In the genomic region with DNA sequence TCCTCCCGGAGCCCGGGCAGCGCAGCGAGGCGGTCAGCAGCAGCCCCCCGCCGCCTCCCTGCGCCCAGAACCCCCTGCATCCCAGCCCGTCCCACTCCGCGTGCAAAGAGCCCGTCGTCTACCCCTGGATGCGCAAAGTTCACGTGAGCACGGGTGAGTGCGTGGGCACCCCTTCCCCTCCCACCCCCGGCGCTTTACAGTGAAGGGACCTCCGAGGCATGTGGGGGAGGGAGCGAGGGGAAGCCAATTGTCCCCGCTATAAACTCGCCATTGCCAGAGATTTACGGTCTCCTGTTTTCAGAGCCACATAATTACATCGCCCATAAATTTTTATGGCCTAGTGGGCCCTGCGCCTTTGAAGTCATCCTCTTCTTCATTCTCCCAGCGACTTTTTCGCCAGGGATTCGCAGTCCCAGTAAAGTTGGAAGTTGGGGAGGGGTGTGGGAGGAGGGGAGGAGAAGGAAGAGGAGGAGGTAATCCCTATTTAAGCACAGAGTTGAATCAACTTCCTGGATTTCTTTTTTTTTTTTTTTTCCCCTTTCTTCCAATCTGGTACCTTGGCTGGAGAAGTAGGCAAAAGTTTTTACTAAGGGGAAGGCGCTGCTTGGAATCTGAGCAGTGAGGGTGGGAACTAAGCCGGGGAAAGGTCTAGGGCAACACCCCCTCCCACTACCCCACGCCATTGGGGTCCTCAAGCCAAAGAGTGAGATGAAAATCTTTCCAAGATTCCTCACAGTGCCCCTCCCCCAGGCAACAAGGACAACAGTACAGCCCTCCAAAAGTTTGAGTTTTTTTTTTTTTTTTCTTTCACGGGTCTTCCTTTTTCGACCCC, we compare ENCODE assay signal across 8 mouse cellular contexts. TPM values are rescaled to one million over a fixed set of nuclear protein-coding genes. Genes with fewer than 3 reads are reported as not detected.
DNase-seq lines count a peak whose midpoint lies in the region; ATAC-seq and TF ChIP-seq lines count a peak whose summit lies in the region.

No protein-coding gene starts in this region.

- H3K9me3 ChIP-seq in ES-Bruce4 (replicated peaks; ENCODE audit: control insufficient read depth, insufficient read depth, low read length, poor library complexity, severe bottlenecking) = no peaks in the 10 kb centered on the region
- H3K9me3 ChIP-seq in heart, postnatal 0 days (replicated peaks; ENCODE audit: control insufficient read depth, low read length) = no peaks in the 10 kb centered on the region
- H3K9me3 ChIP-seq in limb, embryonic 11.5 days (ENCODE audit: control insufficient read depth, low read length) = no peaks in the 10 kb centered on the region
- H3K9me3 ChIP-seq in neural tube, embryonic 15.5 days (replicated peaks) = no peaks in the 10 kb centered on the region

- TF ChIP-seq EP300 in ES-Bruce4 (IDR thresholded peaks at IDR 0.05; ENCODE audit: insufficient read depth, low read depth, low read length) = no peak
- TF ChIP-seq EP300 in heart, postnatal 0 days (IDR thresholded peaks at IDR 0.05; ENCODE audit: low read depth) = no peak

- TF ChIP-seq CTCF in ES-Bruce4 (IDR thresholded peaks at IDR 0.05; ENCODE audit: low read depth, low read length) = no peak
- TF ChIP-seq CTCF in heart, postnatal 0 days (IDR thresholded peaks at IDR 0.05; ENCODE audit: low read depth) = no peak

- no peak overlapping the region for H3K27ac ChIP-seq in ES-Bruce4 (ENCODE audit: insufficient read depth, low read length)
- peak overlapping the region; percentile 79 for H3K27ac ChIP-seq in heart, postnatal 0 days (ENCODE audit: low read depth)
- peak overlapping the region; percentile 89 for H3K27ac ChIP-seq in limb, embryonic 11.5 days (replicated peaks; ENCODE audit: low read depth, low read length)
- peak overlapping the region; percentile 99 for H3K27ac ChIP-seq in neural tube, embryonic 15.5 days (replicated peaks)

- H3K4me2 ChIP-seq in heart, postnatal 0 days (ENCODE audit: low read depth, low read length) = peak overlapping the region; percentile 59
- peak overlapping the region; percentile 89 for H3K4me2 ChIP-seq in limb, embryonic 11.5 days (ENCODE audit: low read depth, severe bottlenecking)
- H3K4me2 ChIP-seq in neural tube, embryonic 15.5 days = peak overlapping the region; percentile 87

- no peaks in the 10 kb centered on the region for H3K36me3 ChIP-seq in ES-Bruce4 (ENCODE audit: control insufficient read depth, insufficient read depth, low read length, poor library complexity, severe bottlenecking)
- H3K36me3 ChIP-seq in heart, postnatal 0 days (replicated peaks; ENCODE audit: control insufficient read depth, insufficient read depth, low read length) = no peaks in the 10 kb centered on the region
- H3K36me3 ChIP-seq in limb, embryonic 11.5 days (ENCODE audit: control insufficient read depth, insufficient read depth, low read length) = no peaks in the 10 kb centered on the region
- H3K36me3 ChIP-seq in neural tube, embryonic 15.5 days = no peaks in the 10 kb centered on the region

- H3K4me1 ChIP-seq in ES-Bruce4 (ENCODE audit: control insufficient read depth, insufficient read depth, low read length) = no peaks in the 10 kb centered on the region
- no peaks in the 10 kb centered on the region for H3K4me1 ChIP-seq in heart, postnatal 0 days (ENCODE audit: control insufficient read depth, insufficient read depth)
- peaks cover 22% of the 10 kb centered on the region for H3K4me1 ChIP-seq in limb, embryonic 11.5 days (ENCODE audit: control insufficient read depth, insufficient read depth, low read length)
- peaks cover 84% of the 10 kb centered on the region for H3K4me1 ChIP-seq in neural tube, embryonic 15.5 days

- peaks cover 65% of the 10 kb centered on the region for H3K27me3 ChIP-seq in ES-Bruce4 (ENCODE audit: control insufficient read depth, insufficient read depth, low read length, poor library complexity, severe bottlenecking)
- H3K27me3 ChIP-seq in heart, postnatal 0 days (ENCODE audit: control insufficient read depth, insufficient read depth, low read length) = peaks cover 100% of the 10 kb centered on the region
- peaks cover 80% of the 10 kb centered on the region for H3K27me3 ChIP-seq in limb, embryonic 11.5 days (ENCODE audit: control insufficient read depth, insufficient read depth, low read length)
- no peaks in the 10 kb centered on the region for H3K27me3 ChIP-seq in neural tube, embryonic 15.5 days (replicated peaks)

- ATAC-seq in heart, postnatal 0 days (ENCODE audit: insufficient read depth, low read depth) = peak; percentile 33
- ATAC-seq in limb, embryonic 11.5 days (ENCODE audit: insufficient number of reproducible peaks, low FRiP score, low TSS enrichment, low read depth) = peak; percentile 28
- ATAC-seq in neural tube, embryonic 15.5 days (ENCODE audit: low FRiP score) = peak; percentile 79
- ATAC-seq in megakaryocyte-erythroid progenitor cell, adult 5-6 weeks (replicated peaks; ENCODE audit: low FRiP score, low TSS enrichment, poor library complexity, severe bottlenecking) = no peak

- intact Hi-C loops in left cerebral cortex, postnatal 4 days (cut with DNase I) = no loop called here

- peak overlapping the region; percentile 44 for H3K4me3 ChIP-seq in ES-Bruce4 (ENCODE audit: low read depth, low read length)
- peak overlapping the region; percentile 47 for H3K4me3 ChIP-seq in heart, postnatal 0 days (ENCODE audit: low read depth, low read length)
- peak overlapping the region; percentile 38 for H3K4me3 ChIP-seq in limb, embryonic 11.5 days (ENCODE audit: low read depth, low read length)
- peak overlapping the region; percentile 60 for H3K4me3 ChIP-seq in neural tube, embryonic 15.5 days (replicated peaks)

- peak; percentile 53 for DNase-seq in 3134 (ENCODE audit: extremely low read depth, insufficient read length, low spot score)
- no peak for DNase-seq in heart, postnatal 0 days (ENCODE audit: low spot score)
- DNase-seq in limb, embryonic 11.5 days (ENCODE audit: low spot score) = peak; percentile 82
- DNase-seq in left cerebral cortex, postnatal 4 days = no peak
- DNase-seq in ovary, postnatal 10 days (ENCODE audit: low spot score) = no peak

- TF ChIP-seq POLR2A in ES-Bruce4 (IDR thresholded peaks at IDR 0.05; ENCODE audit: insufficient read depth, low read length) = no peak

- H3K9ac ChIP-seq in ES-Bruce4 (ENCODE audit: low read depth, poor library complexity, severe bottlenecking) = peak overlapping the region; percentile 66
- peak overlapping the region; percentile 47 for H3K9ac ChIP-seq in heart, postnatal 0 days (replicated peaks; ENCODE audit: low read depth, low read length)
- H3K9ac ChIP-seq in limb, embryonic 11.5 days (ENCODE audit: low read length) = peak overlapping the region; percentile 50; the same call in 1 of the 2 replicates
- peak overlapping the region; percentile 78 for H3K9ac ChIP-seq in neural tube, embryonic 15.5 days (replicated peaks)

- WGBS in heart, postnatal 0 days = 1% methylated on average over 31 of the region's 34 CpGs
- 0% methylated on average over 32 of the region's 34 CpGs for WGBS in limb, embryonic 11.5 days
- under 1% methylated on average over 32 of the region's 34 CpGs for WGBS in neural tube, embryonic 15.5 days

RNA-seq across cellular contexts. Expression of a gene that starts 1.2 kb away (rescaled TPM):
- 0.35 and 0.70 TPM in 2 replicates for polyA plus RNA-seq in ES-Bruce4 (2011; ENCODE audit: insufficient read depth, insufficient read length, low read depth, missing spikeins)
- 0.39 and 2.3 TPM in 2 replicates for total RNA-seq in heart, postnatal 0 days (2014; rRNA removed; ENCODE audit: low replicate concordance)
- 0.19 and 0.25 TPM in 2 replicates for polyA plus RNA-seq in heart, postnatal 0 days (2015; fragmentation: Nextera tagmentation; extraction: Ambion mirVana)
- 0.33 and 0.45 TPM in 2 replicates for polyA plus RNA-seq in limb, embryonic 11.5 days (2014; fragmentation: Nextera tagmentation; extraction: Ambion mirVana)
- 3.7 and 5.0 TPM in 2 replicates for polyA plus RNA-seq in neural tube, embryonic 15.5 days (2015; fragmentation: Nextera tagmentation; extraction: Ambion mirVana)
- 0.12 and 0.66 TPM in 2 replicates for total RNA-seq in megakaryocyte-erythroid progenitor cell, adult 5-6 weeks (2014; fragmentation: Nextera tagmentation)
- total RNA-seq in megakaryocyte-erythroid progenitor cell, adult 5-6 weeks (2017) = 0.70 and 1.9 TPM in 2 replicates
- not detected for total RNA-seq in left cerebral cortex, postnatal 4 days (2021)

RNA-seq across cellular contexts. Expression of a gene that starts 3.8 kb away (rescaled TPM):
- 0.67 TPM in 1 of 2 replicates, not detected in the other for polyA plus RNA-seq in ES-Bruce4 (2011; ENCODE audit: insufficient read depth, insufficient read length, low read depth, missing spikeins)
- total RNA-seq in heart, postnatal 0 days (2014; rRNA removed; ENCODE audit: low replicate concordance) = 0.08 and 0.66 TPM in 2 replicates
- polyA plus RNA-seq in heart, postnatal 0 days (2015; fragmentation: Nextera tagmentation; extraction: Ambion mirVana) = 0.15 and 0.32 TPM in 2 replicates
- polyA plus RNA-seq in limb, embryonic 11.5 days (2014; fragmentation: Nextera tagmentation; extraction: Ambion mirVana) = 0.68 and 0.78 TPM in 2 replicates
- polyA plus RNA-seq in neural tube, embryonic 15.5 days (2015; fragmentation: Nextera tagmentation; extraction: Ambion mirVana) = 8.0 and 12.6 TPM in 2 replicates
- total RNA-seq in megakaryocyte-erythroid progenitor cell, adult 5-6 weeks (2014; fragmentation: Nextera tagmentation) = 0.28 and 0.79 TPM in 2 replicates
- not detected in 2 replicates for total RNA-seq in megakaryocyte-erythroid progenitor cell, adult 5-6 weeks (2017)
- not detected for total RNA-seq in left cerebral cortex, postnatal 4 days (2021)

RNA-seq across cellular contexts. Expression of a gene that starts 16.2 kb away (rescaled TPM):
- polyA plus RNA-seq in ES-Bruce4 (2011; ENCODE audit: insufficient read depth, insufficient read length, low read depth, missing spikeins) = not detected in 2 replicates
- 0.19 TPM in 1 of 2 replicates, not detected in the other for total RNA-seq in heart, postnatal 0 days (2014; rRNA removed; ENCODE audit: low replicate concordance)
- polyA plus RNA-seq in heart, postnatal 0 days (2015; fragmentation: Nextera tagmentation; extraction: Ambion mirVana) = 0.08 and 0.25 TPM in 2 replicates
- polyA plus RNA-seq in limb, embryonic 11.5 days (2014; fragmentation: Nextera tagmentation; extraction: Ambion mirVana) = 2.1 and 2.6 TPM in 2 replicates
- polyA plus RNA-seq in neural tube, embryonic 15.5 days (2015; fragmentation: Nextera tagmentation; extraction: Ambion mirVana) = 39.5 and 106 TPM in 2 replicates
- total RNA-seq in megakaryocyte-erythroid progenitor cell, adult 5-6 weeks (2014; fragmentation: Nextera tagmentation) = not detected in 2 replicates
- not detected in 2 replicates for total RNA-seq in megakaryocyte-erythroid progenitor cell, adult 5-6 weeks (2017)
- not detected for total RNA-seq in left cerebral cortex, postnatal 4 days (2021)

RNA-seq across cellular contexts. Expression of a gene that starts 27.0 kb away (rescaled TPM):
- not detected in 2 replicates for polyA plus RNA-seq in ES-Bruce4 (2011; ENCODE audit: insufficient read depth, insufficient read length, low read depth, missing spikeins)
- not detected in 2 replicates for total RNA-seq in heart, postnatal 0 days (2014; rRNA removed; ENCODE audit: low replicate concordance)
- polyA plus RNA-seq in heart, postnatal 0 days (2015; fragmentation: Nextera tagmentation; extraction: Ambion mirVana) = not detected in 2 replicates
- 1.9 and 2.8 TPM in 2 replicates for polyA plus RNA-seq in limb, embryonic 11.5 days (2014; fragmentation: Nextera tagmentation; extraction: Ambion mirVana)
- polyA plus RNA-seq in neural tube, embryonic 15.5 days (2015; fragmentation: Nextera tagmentation; extraction: Ambion mirVana) = 109 and 135 TPM in 2 replicates
- not detected in 2 replicates for total RNA-seq in megakaryocyte-erythroid progenitor cell, adult 5-6 weeks (2014; fragmentation: Nextera tagmentation)
- 0.72 TPM in 1 of 2 replicates, not detected in the other for total RNA-seq in megakaryocyte-erythroid progenitor cell, adult 5-6 weeks (2017)
- total RNA-seq in left cerebral cortex, postnatal 4 days (2021) = not detected

RNA-seq across cellular contexts. Expression of a gene that starts 31.0 kb away (rescaled TPM):
- 0.49 and 0.70 TPM in 2 replicates for polyA plus RNA-seq in ES-Bruce4 (2011; ENCODE audit: insufficient read depth, insufficient read length, low read depth, missing spikeins)
- 1.9 and 3.2 TPM in 2 replicates for total RNA-seq in heart, postnatal 0 days (2014; rRNA removed; ENCODE audit: low replicate concordance)
- 0.97 and 1.8 TPM in 2 replicates for polyA plus RNA-seq in heart, postnatal 0 days (2015; fragmentation: Nextera tagmentation; extraction: Ambion mirVana)
- 7.5 and 10.7 TPM in 2 replicates for polyA plus RNA-seq in limb, embryonic 11.5 days (2014; fragmentation: Nextera tagmentation; extraction: Ambion mirVana)
- polyA plus RNA-seq in neural tube, embryonic 15.5 days (2015; fragmentation: Nextera tagmentation; extraction: Ambion mirVana) = 33.7 and 42.3 TPM in 2 replicates
- 0.37 TPM in 1 of 2 replicates, not detected in the other for total RNA-seq in megakaryocyte-erythroid progenitor cell, adult 5-6 weeks (2014; fragmentation: Nextera tagmentation)
- total RNA-seq in megakaryocyte-erythroid progenitor cell, adult 5-6 weeks (2017) = 0.42 TPM in 1 of 2 replicates, not detected in the other
- total RNA-seq in left cerebral cortex, postnatal 4 days (2021) = not detected

Comparison
In these comparisons a context has a peak if more than half of its experiments do, and no peak if none do; other contexts are left out.
1. DNase-seq: peak in 3134 (single experiment) and limb, embryonic 11.5 days (single experiment); none in heart, postnatal 0 days (single experiment), left cerebral cortex, postnatal 4 days (single experiment) and ovary, postnatal 10 days (single experiment).
2. RNA of a gene that starts 16.2 kb away (polyA plus RNA-seq): 39.5 to 106 TPM in neural tube, embryonic 15.5 days; 2.1 to 2.6 TPM in limb, embryonic 11.5 days, not detected in ES-Bruce4 and 0.08 to 0.25 TPM in heart, postnatal 0 days; every median in the first group is over 10 times any median in the second.
3. Peak in every context shown above with its lines, with median percentiles within 50 percentile points of each other: H3K4me3 ChIP-seq, H3K9ac ChIP-seq and H3K4me2 ChIP-seq.